Mouse (Mus musculus) ES-E14 (cell line): ENCODE measurements around the gene Morc1.

ENCODE experiments used
- CHD2 ChIP-seq: IDR thresholded peaks from 2 replicates; pipeline ENCODE4 v1.6.1; 2014; ENCODE audit warnings: mild to moderate bottlenecking, low read depth, low read length, inconsistent platforms
- HCFC1 ChIP-seq: IDR thresholded peaks from 2 replicates; pipeline ENCODE4 v1.6.1; 2012; ENCODE audit warnings: low read length, inconsistent platforms, borderline replicate concordance; ENCODE audit not compliant: insufficient read depth
- MAFK ChIP-seq: IDR thresholded peaks from 2 replicates; pipeline ENCODE4 v1.6.1; 2014; ENCODE audit warnings: mild to moderate bottlenecking, low read depth, low read length, inconsistent platforms; ENCODE audit not compliant: insufficient read depth
- ZC3H11A ChIP-seq: IDR thresholded peaks from 2 replicates; pipeline ENCODE4 v1.6.1; 2012; ENCODE audit warnings: low read depth, mild to moderate bottlenecking, inconsistent platforms, low read length, borderline replicate concordance
- ZNF384 ChIP-seq: IDR thresholded peaks from 2 replicates; pipeline ENCODE4 v1.6.1; 2012; ENCODE audit warnings: low read depth, low read length, inconsistent platforms

DNA sequence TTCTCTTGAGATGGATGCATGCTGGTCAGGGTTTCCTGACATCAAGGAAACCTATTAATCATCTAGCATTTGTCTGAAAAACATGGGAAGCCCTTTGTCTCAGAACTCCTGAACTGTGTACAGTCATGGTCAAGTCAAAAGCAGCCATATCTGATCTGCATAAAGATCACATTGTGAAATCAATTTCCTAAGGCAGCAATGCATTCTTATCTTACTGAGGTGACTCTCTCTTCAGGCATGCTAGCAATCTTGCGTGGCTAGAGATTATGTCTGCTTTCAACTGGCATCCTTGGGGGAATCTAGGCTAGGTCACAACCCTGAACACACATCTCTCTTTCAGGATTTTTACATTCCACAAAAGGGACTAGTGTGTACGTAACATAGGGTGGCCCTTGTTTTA lies 215.2 kb downstream of the Morc1 start:
- TF ChIP-seq ZNF384 (no peak), HCFC1 (no peak), MAFK (no peak), CHD2 (no peak), ZC3H11A (no peak)
